Mouse (Mus musculus) left cerebral cortex, postnatal 10 days (tissue): ENCODE results near the gene Kbtbd8. TPM values are rescaled to one million over a fixed set of nuclear protein-coding genes. Genes with fewer than 3 reads are reported as not detected.

Source experiments
- DNase-seq, 2 experiments: peaks; one replicate each; pipeline ENCODE4 v3.0.0; 2021 to 2022; ENCODE audit warnings: low spot score in 2 of 2, mixed read lengths in 1 of 2; ENCODE audit errors: extremely low spot score in 1 of 2
- intact Hi-C: fragments of 180-260 bp; cut with DNase I; formaldehyde crosslinking; loops from one replicate; pipeline ENCODE4 v1.15.1; 2025
- total RNA-seq, 2 experiments: library from RNA; stranded (reverse); gene quantifications; 2 replicates each; pipeline ENCODE4 v1.2.3; 2021

The Kbtbd8 gene
- total RNA-seq: 10 to 100 TPM in 1 of 2 experiments, 1 to 10 TPM in 1; 5.9 to 10.3 TPM

GRCm38 (mm10) chr6:95116946-95117345 lies at the start of gene Kbtbd8:
Gene Kbtbd8, plus strand, starts transcription at chr6:95117240.
- DNase-seq: peak; percentile 7 to 22
- intact Hi-C loops: loop anchor here (10.0 kb wide), 1 partner anchor 88 kb away; no protein-coding TSS in a partner anchor

- no peak for DNase-seq
- intact Hi-C loops: no loop called here
Measured at GRCm38 (mm10) chr6:95069753-95070152, 47.3 kb upstream of the Kbtbd8 start.

DNA sequence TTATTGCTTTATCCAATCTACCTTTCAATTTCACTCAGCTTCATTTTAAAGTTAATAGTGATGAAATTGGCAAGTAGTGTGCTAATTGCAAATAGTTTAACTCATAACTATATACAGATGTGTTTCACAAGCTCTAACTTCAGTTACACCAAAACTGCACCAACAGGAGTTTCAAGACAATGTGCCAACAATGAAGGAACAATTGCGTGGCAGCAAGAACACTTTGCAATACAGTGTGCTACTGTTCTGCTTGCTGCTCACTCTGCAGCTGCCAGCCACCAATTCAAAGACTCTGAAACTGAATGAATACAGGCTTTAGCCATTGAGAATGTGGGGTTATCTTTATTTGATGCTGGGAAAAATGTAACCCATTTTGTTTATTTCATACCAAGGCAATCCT lies 31.8 kb upstream of the Kbtbd8 start:
- no peak for DNase-seq
- intact Hi-C loops: no loop called here

DNA sequence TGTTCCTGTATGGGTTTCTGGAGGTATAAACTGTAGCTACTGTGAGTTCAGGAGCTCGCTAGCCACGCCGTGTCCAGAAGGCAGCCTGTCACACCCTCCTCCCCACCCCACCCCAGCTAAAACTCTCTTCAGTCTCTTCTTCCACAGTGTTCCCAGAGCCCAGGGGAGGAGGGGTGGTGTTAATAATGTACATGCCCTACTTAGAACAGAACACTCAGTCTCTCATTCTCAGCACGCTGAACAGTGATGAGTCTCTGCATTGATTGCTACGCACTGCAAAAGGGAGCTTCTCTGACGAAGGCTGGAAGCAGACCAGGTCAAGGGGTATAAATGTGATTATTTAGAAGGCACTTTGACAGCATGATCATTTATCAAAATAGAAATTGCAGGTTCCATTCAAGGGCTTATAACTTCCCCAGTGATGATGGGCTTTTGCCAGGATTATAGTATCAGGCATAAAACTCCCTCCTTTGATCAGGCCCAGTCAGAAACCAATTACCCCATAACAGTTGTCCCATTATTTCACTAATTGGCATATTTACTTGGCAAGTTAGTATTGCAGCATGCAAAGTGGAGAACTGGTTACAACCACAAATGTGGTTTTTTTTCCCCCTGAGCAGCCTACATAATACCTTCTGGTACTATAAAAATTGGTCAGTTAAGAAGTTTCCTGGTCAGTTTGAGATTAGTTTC lies 29.7 kb upstream of the Kbtbd8 start:
- intact Hi-C loops: no loop called here

DNA sequence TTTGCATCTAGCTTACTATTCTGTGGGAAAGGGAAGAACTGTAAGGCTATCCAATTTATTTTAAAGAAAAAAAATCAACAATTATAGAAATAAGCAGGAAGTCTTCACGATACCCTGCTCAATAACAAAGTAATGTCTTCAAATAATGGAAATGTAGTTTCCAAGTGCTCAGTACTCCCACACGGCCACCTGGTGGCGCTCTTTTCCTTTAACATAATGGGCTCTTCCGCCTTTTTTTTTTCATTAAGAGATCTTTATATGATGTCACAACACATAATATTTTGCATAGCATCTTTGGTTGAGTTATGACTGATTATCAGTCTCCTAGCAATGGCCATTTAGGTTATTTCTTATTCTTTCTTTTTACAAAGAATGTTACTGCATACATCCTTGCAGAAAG lies 29.0 kb upstream of the Kbtbd8 start:
- intact Hi-C loops: no loop called here
- DNase-seq: peak in 1 of 2 experiments; percentile 32

More for the DNA sequence above, 29.7 kb upstream of the Kbtbd8 start:
- DNase-seq: peak in 1 of 2 experiments; percentile 36

- DNase-seq: no peak
Measured at GRCm38 (mm10) chr6:95094695-95095094, 22.3 kb upstream of the Kbtbd8 start.

GRCm38 (mm10) chr6:95098366-95099109 lies 18.5 kb upstream of the Kbtbd8 start:
- intact Hi-C loops: loop anchor here (10.0 kb wide), 1 partner anchor 1926 kb away; no protein-coding TSS in a partner anchor
- DNase-seq: peak; percentile 80 to 86

More at GRCm38 (mm10) chr6:95094695-95095094, 22.3 kb upstream of the Kbtbd8 start:
- intact Hi-C loops: loop anchor here (10.0 kb wide), 1 partner anchor 1930 kb away; no protein-coding TSS in a partner anchor

- no peak for DNase-seq
- intact Hi-C loops: no loop called here
Measured at GRCm38 (mm10) chr6:95103706-95104105, 13.3 kb upstream of the Kbtbd8 start.

- no peak for DNase-seq
- intact Hi-C loops: no loop called here
Measured at GRCm38 (mm10) chr6:95108437-95108836, 8.6 kb upstream of the Kbtbd8 start.

DNA sequence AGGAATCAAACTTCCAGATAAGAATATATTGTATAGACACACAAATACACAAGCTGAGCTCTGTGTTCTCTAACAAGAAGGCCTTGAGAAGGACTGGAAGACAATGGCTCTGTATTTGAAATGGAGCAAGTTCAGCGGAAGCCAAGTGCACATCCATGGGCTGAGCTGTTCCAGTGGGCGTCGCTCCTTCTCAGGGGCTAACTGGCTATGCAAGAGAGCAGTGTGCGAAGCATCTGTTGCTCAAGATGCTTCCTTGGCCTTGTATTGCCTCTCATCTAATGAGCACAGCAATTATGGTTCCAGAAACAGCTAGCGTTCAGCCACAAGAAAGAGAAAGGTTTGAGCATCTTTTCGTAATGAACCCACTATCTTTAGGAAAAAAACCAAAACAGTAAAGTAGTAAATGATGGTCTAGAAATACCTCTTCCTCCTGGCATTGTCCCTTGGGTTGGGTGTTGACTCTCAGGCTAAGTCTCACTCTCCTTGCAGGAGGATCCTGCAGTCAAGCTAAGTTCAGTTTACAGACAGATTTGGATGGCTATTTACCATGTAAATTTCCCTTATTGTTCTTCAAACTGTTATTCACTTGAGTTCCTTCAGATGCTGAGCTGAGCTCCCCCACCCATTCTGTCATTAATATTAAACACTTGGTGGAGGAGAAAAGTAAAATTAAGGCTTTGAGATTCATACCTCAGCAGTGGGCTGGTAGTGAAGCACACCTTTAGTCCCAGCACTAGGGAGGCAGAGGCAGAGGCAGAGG lies 7.2 kb upstream of the Kbtbd8 start:
- DNase-seq: no peak
- intact Hi-C loops: loop anchor here (10.0 kb wide), 1 partner anchor 95 kb away; no protein-coding TSS in a partner anchor

DNA sequence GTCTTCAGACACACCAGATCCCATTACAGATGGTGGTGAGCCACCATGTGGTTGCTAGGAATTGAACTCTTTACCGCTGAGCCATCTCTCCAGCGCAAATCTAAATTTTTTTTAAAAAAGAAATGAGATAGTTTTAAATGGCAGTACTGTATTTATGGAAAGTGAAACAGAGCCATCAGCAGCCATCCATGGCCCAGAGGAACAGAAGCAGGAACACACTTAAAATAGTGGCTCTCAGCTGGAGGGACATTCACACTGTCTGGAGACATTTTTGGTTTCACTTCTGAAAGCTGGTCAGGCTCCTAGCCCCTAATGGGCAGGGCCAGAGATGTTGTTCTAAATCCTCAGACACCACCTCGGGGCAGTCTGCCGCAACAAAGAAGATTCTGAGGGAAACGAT lies 5.0 kb upstream of the Kbtbd8 start:
- intact Hi-C loops: loop anchor here (10.0 kb wide), 1 partner anchor 93 kb away; no protein-coding TSS in a partner anchor
- no peak for DNase-seq

DNA sequence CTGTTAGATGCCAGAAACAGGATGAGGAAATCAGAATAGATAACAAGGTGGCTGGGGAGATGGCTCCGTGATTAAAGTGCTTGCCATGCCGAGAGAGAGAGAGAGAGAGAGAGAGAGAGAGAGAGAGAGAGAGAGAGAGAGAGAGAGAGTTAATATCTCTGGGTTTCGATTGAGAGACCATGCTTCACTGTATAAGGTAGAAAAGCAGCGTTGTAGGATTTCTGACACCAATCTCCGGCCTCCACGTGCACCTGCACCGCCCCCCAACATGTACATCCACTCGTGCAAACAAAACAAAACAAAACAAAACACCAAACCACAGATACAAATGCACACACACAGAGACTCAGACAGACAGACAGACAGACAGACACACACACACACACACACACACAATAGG lies 527 bp upstream of the Kbtbd8 start:
- DNase-seq: no peak
- intact Hi-C loops: loop anchor here (10.0 kb wide), 1 partner anchor 88 kb away; no protein-coding TSS in a partner anchor

GRCm38 (mm10) chr6:95117614-95118541 lies 838 bp downstream of the Kbtbd8 start:
- peak; percentile 96 to 97 for DNase-seq
- intact Hi-C loops: loop anchor here (10.0 kb wide), 1 partner anchor 87 kb away; no protein-coding TSS in a partner anchor

GRCm38 (mm10) chr6:95119389-95119788 lies 2.3 kb downstream of the Kbtbd8 start:
- DNase-seq: no peak
- intact Hi-C loops: loop anchor here (10.0 kb wide), 1 partner anchor 85 kb away; no protein-coding TSS in a partner anchor

DNA sequence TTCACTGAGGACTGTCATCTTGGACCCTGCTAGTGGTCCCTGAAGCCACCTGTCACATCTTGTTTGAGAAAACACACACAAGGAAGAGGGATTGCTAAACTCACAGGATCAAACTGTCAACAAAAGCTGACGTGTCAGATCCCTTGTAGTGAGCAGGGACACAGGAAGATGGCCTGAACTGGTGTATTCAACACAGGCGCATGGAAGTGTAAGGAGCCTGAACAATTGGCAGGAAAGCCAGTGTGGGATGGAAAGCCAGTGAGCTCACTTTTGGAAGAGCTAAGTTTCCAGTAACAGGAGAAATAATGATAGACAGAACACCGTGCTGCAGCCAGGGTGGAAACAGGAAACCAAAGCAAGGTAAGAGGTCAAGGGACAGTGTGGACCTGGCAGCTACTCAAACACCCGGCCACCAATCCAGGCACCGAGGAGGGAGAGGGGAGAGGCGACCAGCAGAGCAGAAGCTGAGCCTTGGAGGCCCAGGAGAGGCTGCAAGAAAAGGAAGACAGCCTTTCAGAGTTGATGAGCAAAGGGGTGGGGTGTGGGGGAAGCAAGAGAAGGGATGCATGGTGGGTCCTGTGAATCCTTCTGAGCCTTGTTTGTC lies 33.0 kb downstream of the Kbtbd8 start:
- no peak for DNase-seq
- intact Hi-C loops: no loop called here

- DNase-seq: no peak
- intact Hi-C loops: no loop called here
Measured at GRCm38 (mm10) chr6:95150885-95151284, 33.8 kb downstream of the Kbtbd8 start.

- intact Hi-C loops: no loop called here
- DNase-seq: no peak
Measured at GRCm38 (mm10) chr6:95151563-95151962, 34.5 kb downstream of the Kbtbd8 start.

DNA sequence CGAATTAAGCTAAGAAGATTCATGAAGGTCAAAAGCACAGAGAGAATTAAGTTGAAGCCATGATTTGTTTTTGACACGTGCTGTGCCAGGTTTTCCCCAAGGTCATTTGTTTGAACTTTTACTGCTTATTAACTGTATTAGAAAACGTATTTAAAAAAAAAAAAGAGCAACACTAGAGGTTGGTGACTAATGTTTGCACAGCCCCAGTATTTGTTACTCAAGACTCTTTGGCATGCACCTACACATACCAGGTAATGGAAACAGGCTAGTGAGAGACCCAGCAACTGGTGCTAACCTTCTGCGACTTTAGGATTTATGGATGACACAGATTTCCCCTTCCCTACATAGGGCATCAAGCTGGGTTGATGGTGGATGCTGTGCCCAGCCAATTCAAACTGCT lies 46.9 kb downstream of the Kbtbd8 start:
- intact Hi-C loops: no loop called here
- DNase-seq: no peak
